Mouse (Mus musculus): ENCODE measurements around the gene Bub1.

DNA sequence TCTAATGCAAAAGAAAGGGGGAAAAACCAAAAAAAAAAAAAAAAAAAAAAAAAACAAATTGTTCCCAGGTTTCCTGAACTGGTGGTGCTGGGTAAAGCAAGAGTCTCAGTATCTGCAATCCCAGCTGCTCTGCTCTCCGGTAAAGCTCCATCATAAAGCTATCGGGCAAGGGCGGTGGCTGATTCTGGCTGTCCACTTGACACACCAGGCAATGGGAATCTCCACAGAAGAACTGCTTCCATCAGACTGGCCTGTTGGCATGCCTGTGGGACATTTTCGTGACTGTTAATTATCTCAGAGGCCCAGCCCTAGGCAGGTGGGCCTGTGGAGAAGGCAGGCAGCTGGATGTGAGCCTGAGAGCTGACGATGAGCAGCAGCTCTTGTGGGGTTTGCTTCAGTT is 53.2 kb downstream of the Bub1 start:
- TF ChIP-seq GATA1 (IDR thresholded peaks at IDR 0.05; ENCODE audit: borderline replicate concordance, low read length) (no peak), FLI1 (IDR thresholded peaks at IDR 0.05; ENCODE audit: low read length) (no peak)
